Mouse (Mus musculus): ENCODE measurements around the gene Marc1.

Marc1 gene

DNA sequence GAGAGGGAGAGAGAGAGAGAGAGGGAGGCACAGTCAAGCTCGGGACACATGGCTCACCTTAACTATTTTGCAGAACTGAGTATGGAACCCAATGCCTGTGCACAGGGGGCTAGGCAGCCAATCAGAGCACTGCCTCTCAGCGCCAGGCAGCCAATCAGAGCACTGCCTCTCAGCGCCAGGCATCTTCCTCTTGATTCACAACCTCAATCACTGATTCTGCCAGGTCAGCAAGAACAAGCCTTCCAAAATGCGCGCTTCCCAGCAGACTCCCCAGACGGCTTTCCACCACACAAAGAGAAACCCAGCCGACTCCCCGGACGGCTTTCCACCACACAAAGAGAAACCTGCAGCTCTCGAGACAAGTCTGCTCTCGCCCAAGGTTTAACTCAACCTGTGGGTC, 11.6 kb upstream of the Marc1 start:
- DNase-seq (ENCODE audit: low spot score in 2 of 2) = peak in 1 of 2 experiments; percentile 30

DNA sequence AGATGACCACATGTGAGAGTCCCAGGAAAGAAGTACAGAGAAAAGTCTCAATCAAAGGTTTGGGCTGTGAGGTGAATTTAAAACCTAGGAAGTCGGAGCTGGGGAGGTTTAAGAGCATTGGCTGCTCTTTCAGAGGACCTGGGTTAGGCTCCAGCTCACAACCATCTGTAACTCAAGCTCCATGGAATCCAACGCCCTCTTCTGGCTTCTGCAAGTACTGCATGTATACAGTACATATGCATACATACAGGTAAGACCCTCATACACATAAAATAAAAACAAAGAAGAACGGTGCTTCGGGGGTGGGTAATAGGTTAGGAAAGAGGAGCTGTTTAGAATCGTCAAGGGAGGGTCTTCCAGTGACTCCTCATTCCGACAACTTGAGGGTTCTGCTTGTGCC, 6.7 kb upstream of the Marc1 start:
- DNase-seq (ENCODE audit: low spot score in 2 of 2) = no peak

DNA sequence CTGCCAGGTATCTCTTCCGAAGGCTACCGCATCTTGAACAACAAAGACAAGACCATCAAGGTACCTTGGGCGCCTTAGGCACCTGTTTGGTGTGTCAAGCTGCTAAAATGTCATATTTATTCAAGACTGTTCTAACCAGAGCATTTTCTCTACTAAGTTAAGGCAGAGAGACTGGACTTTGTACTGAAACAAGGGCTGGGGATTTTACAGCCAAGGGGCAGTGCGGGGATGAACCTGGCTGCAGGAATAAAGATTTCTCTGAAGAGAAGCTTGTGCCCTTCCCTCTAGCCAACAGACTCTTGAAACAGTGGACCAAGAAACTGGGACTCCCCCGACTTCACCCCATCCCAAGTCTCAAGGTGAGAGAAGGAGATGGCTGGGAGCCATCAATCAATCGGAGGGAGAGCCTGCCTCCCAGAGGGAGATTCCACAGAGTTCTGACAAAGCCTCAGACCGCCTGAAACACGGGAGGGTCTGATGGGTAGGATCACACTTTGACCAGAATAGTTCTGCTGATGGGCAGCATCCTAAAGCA, 670 bp upstream of the Marc1 start:
- DNase-seq (ENCODE audit: low spot score in 2 of 2) = no peak

DNA sequence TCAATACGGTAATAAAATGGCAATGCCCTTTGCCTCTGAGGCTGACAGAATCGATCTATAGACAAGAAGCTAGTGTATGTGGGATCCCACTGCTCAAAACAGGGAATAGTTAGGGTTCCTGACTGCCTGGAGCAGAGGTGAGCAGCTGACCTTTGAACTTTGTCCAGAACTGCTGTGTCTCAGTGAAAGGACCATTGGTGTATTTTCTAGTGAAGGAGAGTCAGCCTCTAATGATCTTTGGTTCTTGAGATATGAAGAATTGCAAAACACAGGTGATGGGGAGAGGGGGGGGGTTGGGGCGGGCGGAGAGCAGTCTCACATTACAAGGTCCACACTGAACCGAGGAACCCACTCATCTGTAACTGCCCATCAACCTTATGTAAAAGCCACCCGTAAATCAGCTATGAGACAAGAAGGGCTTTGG, 1.5 kb downstream of the Marc1 start:
- DNase-seq (ENCODE audit: low spot score in 2 of 2) = no peak

DNA sequence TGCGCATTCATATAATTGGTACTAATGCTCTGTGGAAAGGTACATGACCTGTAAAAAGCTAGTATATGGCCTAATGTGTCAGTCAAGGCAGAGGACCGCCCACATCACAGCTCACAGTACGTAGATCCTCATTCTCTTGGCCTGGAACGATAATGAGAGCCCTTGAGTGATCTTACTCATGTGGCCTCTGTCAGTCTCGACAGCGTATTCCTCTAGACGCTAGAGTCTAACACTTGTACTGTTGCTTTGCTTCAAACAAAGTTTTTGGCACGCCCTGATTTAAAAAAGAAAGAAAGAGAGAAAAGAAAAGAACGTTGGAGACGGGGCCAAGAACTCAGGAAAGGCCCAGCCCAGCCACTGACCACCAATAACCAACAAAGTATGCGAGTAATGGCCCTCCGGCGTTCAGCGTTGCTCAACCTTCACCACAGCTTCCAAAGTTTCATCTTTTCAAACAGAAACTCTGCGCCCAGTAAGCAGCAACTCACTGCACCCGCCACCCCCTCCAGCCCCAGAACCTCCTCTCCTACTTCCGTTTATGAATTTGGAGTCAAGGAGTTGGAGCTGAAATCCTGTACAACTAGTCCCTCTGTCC, 2.6 kb downstream of the Marc1 start:
- no peak for DNase-seq (ENCODE audit: low spot score in 2 of 2)

DNA sequence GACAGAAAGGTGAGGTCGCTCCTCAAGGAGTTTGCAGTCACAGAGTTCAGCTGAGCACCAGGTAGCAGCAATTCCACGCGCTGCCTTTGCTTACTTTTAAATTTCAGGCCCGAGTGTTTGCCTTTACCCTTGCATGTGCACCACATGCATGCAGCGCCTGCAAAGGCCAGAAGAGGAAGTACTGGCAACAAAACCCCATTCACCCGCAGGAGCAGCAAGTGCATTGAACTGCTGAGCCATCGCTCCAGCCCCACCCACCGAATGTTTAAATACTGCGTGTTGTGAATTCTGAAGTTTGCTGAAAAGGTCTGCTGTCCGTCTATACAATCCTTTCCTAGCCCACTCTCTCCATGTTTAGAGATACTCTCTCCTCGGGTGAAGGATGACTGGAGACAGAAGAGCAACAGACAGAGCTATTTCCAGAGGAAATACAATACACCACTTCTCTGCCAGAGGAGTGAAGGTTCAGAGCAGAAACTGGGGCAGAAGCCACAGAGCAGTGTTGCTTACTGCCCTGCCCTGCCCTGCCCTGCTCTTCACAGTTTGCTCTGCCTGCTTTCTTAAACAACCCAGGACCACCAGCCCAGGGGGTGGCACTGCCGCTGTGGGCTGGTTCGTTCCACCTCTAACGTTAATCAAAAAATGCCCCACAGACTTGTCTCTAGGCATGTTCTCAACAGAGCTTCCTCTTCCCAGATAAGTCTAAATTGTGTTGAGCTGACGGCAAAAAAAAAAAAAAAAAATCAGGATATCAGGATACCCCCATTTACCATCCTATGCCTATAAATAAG, 3.3 kb downstream of the Marc1 start:
- DNase-seq (ENCODE audit: low spot score in 2 of 2) = no peak

DNA sequence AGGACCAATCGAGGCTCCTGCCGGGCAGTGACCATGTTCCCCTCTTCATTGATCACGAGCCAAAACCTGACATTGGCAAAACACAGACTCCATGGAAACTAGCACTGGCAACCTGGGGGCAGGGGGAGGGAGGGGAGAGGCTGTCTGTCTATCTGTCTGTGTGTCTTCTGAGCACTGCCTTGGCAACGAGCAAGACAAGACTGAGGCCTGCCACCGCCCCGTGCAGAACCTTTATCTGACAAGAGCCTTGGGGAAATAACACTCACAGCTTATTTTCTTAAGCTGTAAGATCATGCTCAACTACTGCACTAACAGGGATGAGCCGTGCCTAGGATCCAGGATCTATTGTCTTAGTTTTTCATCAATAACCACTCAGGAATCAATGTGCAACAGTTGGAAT, 4.0 kb downstream of the Marc1 start:
- no peak for DNase-seq (ENCODE audit: low spot score in 2 of 2)

DNA sequence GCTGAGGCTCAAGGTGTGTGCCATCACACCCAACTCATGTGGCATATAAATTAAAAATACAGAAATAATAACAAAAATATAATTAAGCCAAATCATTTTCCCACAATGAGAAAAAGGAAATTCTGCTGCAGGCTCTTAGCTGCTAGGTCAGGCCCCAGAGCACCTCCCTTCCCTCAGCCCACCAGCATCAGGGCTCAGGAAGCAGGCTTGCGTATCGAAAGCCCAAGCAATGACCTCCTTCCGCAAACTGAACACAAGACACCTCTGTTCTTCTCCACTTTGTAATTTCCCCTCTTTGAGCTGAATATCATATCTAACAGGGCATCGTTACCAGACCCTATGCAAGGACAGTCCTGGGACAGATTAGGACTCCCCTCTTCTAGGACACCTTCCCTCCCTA, 5.4 kb downstream of the Marc1 start:
- no peak for DNase-seq (ENCODE audit: low spot score in 2 of 2)

DNA sequence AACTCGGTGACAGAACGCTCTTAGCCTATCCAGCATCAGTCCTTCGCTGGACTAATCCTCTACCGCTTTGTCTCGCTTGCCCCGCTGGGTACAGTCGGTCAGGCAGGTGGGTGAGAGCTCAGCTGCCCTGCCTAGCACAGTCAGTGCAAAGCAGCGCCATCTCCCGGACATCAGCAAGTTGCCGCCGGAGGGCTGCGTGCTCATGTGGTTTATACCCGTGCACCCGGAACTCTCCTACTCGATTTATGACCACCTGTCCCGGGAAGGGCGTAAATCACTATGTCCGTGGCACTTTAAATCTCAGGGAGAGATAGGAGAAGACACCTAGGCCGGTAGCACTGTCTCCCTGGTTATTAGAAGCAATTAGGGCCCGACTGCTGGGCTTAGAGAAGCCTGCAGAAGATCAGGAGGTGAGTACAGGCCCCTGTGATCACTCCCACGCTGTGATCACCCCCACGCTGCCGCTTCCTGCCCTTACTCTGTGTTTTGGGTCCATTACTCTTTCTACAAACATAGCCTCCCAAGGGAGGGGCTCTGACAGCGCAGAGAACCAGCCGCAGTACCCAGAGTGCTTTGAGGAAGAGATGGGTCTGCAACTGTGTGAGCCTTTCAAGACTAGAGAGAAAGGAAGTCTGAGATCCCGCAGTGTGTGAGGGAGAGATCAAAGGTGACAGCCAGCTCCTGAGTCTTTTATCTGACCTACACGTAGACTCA, 17.8 kb downstream of the Marc1 start:
- no peak for DNase-seq (ENCODE audit: low spot score in 2 of 2)

DNA sequence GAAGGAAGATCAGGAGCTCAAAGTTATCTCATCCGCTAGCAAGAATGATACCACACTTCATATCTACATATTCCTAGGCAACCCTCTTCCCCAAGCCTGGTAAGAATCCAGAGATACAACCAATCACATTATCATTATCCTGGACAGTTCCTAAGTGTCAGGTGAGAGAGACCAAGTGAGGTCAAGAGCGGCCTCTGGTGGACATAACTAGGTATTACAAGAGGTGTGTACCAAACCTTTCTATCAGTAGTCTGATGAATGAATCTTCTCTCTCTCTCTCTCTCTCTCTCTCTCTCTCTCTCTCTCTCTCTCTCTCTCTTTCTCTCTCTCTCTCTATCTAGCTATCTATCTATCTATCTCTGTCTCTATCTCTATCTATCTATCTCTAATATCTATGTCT, 20.0 kb downstream of the Marc1 start:
- peak in 1 of 2 experiments; percentile 39 for DNase-seq (ENCODE audit: low spot score in 2 of 2)

DNA sequence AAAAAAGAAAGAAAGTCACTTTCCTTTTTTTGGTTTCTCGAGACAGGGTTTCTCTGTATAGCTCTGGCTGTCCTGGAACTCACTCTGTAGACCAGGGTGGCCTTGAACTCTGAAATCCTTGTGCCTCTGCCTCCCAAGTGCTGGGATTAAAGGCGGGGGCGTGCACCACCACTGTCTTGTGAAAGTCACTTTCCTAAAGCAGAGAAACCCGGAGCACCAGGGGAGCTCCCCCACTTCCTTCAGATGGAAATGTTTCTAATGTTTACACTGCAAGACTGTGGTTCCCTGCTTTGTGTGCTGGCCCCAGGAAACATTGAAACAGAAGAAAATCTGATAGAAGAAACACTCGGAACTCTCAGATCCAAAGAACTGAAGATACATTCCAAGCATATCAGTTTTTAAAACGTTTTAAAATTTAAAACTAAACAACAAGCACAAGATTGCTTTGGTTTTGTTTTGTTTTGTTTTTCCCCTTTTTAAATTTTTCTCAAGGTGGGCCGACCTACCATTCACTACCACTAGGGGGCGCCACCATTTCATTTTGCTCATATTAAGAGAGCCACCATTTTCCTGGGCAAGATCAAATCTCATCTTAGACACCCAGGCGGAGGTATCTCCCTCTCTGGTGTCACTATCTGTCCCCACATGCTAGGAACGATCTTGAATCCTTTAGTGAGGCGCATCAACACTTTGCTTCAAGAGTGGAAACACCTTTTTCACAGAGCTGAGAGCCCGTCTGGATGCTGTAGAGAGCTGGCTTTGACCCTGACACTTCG, 24.5 kb downstream of the Marc1 start:
- no peak for DNase-seq (ENCODE audit: low spot score in 2 of 2)

DNA sequence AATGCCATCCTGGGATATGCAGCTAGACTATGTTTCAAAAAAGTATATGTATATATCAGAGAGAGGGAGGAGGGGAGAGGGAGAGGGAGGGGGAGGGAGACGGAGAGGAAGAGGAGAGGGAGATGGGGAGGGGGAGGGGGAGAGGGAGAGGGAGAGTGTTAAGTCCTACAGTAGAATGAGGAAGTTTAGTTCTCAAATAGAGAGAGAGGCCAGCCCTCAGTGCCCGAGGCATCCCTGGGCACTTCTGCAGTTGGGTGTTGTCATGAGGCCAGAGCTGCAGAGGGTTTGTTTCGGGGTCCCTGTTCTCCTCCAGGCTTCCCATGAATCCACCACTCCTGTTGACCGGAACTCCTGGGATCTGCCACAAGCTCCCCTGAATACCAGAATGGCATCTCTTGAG, 27.5 kb downstream of the Marc1 start:
- no peak for DNase-seq (ENCODE audit: low spot score in 2 of 2)

DNA sequence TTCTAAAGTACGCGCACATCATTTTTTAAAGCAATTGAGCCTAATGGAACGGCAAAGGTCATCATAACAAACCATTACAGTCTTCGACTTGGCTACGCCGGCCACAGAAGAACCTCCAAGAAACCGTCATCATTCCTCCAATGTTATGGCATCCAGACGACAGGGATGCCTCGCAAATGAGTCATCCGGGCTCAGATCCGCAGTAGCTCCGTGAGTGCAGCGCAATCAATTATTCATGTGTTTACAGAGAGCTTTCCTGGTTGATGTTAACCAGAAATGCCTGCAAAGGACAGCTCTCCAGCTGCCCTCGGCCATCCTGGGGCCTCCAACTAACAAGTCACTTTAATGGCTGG, 29.0 kb downstream of the Marc1 start:
- DNase-seq (ENCODE audit: low spot score in 2 of 2) = no peak

DNA sequence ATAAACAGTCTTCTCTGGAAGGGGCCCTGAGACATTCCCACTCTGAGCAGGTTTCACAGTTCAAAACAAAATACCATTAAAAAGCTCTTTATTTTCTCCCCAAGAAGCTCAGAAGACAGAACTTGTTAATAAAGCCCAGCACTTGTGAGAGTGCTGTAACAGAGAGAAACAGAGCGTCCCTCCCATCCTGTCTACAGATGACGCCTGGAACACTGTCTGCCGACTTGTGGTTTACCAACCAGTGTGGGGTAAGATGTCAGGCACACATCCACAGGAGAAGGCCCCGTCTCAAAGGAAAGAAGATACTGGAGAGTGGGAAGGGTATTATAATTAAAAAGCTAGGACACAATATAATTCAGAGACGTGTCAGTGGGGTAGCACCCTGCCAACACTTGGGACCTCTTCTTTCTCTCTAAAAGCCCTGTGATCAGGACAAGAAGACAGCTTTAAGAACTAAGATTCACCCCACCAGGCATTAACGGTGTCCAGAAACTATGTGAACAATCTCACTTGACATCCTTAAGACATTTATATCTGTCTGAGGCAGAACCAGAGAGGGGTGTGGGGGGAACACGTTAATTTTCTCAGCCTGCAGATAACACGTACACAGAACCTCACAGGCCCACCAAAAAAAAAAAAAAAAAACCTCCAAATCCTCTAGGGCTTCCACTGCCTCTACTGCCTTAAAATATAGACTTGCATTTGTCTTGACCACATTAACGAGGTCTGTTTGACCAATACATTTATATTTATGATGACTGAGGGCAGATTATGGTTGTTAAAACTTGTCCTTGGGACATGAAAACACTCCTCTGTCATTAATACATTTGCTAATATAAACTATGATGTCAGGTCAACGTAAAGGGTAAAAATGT, 29.6 kb downstream of the Marc1 start:
- no peak for DNase-seq (ENCODE audit: low spot score in 2 of 2)

DNA sequence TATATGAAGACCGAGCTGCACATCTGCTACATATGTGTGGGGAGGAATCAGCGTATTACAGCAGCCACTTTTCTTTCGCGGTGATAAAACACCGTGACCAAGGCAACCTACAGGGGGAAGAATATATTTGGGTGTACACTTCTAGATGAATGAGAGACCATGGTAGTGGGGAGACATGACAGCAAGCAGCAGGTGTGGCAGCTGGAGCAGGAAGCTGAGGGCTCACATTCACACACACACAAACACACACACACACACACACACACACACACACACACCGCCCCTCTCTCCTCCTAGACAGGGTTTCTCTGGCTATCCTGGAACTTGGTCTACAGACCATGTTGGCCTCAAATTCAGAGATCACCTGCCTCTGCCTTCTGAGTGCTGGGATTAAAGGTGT, 33.0 kb downstream of the Marc1 start:
- DNase-seq (ENCODE audit: low spot score in 2 of 2) = no peak

DNA sequence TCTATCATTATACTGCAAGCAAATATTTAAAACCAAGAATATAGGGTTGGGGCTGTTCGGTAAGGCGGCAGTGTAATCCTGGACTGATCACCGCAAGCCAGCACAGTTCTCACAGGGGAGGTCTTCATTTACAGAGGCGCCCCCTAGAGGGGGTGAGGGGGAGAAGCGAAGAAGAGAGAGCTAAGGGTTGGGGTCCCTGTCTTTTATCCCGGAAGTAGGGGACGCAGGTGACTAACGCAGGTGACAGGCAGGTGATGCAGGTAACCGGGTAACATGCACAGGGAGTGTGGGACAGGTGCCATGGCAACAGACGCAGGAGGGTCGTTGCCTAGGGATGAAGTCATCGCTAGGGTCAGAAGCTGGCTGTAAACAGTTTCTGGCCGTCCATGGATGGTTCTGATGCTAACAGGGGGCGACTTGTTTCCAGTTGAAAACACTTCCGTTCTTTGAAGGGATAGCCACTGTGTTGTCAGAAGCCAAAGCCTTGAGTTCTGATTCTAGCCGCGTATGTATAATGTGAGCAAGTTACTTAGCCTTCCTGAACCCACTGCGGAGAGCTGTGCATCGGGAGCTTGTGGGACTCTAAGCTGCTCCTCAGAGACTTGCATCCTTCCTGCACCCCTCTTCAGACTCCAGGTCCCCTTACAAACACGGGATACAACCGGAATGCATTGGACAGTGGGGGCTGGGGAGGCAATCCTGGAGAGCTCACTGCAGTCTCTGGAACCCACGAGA, 33.9 kb downstream of the Marc1 start:
- no peak for DNase-seq (ENCODE audit: low spot score in 2 of 2)

DNA sequence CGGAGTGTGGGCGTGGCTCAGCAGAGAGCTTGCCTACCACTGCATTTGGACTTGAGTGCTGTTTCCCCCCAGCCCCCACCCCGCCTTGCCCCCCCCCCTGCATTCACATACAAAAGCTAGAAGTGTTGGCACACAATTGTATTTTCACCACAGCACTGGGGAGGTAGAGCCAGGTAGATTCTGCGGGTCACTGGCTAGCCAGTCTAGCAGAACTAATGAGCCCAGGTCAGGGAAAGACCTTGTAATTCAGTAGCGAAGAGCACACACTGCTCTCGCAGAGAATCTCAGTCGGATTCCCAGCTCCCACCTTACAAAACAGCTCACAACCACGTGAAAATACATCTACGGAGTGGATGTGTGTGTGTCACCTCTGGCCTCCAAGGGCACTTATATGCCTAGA, 35.8 kb downstream of the Marc1 start:
- DNase-seq (ENCODE audit: low spot score in 2 of 2) = no peak

DNA sequence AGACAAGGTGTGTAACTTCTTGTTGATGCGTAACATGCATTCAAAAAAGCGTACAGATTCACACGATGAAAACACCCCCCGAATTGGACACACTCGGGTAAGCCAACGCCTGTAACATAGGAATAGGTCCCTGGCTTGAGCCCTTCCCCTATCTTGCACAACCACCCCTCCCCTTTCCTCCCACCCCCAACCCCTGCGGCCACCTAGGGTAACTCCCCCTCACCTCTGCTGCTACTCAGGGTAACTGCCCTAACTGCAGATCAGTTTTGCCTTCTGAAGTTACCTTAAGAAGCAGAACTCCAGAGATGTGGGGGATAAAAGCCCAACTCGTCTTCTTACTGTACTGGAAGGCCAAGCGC, 39.2 kb downstream of the Marc1 start:
- DNase-seq (ENCODE audit: low spot score in 2 of 2) = no peak

DNA sequence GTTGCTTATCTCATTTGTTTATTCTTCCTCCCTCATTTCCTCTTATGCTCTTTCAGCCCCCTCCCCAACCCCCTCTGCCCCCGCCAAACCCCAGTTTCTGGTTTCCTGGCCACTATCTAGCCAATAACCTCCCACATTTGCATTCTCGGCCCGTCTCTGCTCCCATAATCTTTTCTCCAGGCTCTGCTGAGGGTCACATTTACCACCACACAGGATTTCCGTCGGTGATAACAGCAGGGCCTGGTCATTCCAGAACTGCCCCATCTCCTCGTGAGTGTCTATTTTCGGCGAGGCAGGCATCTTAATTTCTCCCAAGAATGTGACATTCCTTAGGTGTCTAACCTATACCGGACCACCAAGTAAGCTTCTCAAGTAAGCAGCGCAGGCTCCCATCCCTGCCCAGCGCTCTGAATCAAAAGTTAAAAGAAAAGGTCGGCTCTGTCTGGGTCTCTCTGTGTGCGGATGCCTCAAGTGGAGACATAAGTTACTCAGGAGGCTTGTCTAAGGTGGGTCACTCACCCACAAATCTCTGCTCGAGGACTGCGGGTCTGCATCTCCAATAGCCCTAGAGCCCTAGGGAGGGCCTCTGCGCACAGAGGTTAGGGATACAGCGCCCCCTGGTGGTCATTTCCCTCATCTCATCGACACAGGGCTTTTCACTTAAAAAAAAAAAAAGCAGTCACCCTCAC, 39.8 kb downstream of the Marc1 start:
- peak in 1 of 2 experiments; percentile 61 for DNase-seq (ENCODE audit: low spot score in 2 of 2)

DNA sequence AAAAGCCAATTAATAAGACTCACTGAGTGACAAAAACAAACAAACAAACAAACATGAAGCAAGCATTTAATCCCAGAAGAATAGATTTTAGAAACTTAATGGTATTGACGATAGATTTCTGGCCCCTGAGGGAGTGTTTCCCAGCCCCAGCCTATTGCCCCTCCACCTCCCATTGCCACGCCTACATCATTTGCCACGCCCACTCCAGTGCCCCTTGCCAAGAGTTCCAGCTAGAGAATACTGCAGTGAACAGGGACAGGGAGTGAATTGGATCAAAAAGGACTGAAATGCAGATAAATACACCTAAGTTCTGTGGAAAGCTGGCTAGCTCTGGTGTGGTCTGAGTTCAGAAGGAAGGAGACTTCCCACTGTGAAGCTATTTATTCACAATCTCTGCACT, 47.2 kb downstream of the Marc1 start:
- DNase-seq (ENCODE audit: low spot score in 2 of 2) = no peak
